Mouse (Mus musculus): ENCODE measurements at regions not wholly inside any gene's neighbourhood (a gene's known extent, or its start where the extent isn't known, plus 50 kb on each side); places are given as distances from the start of the nearest gene placed in this dataset.

- no peak for DNase-seq (ENCODE audit: low spot score in 2 of 2)
Measured at GRCm38 (mm10) chr6:52481975-52482374, 158.2 kb downstream of the Hibadh start.

- no peak for DNase-seq (ENCODE audit: low spot score in 2 of 2)
Measured at GRCm38 (mm10) chr6:52486146-52486545, 154.0 kb downstream of the Hibadh start.

- DNase-seq (ENCODE audit: low spot score in 2 of 2) = no peak
Measured at GRCm38 (mm10) chr6:52486655-52487054, 153.5 kb downstream of the Hibadh start.

GRCm38 (mm10) chr6:52487861-52488260 is 152.3 kb downstream of the Hibadh start:
- no peak for DNase-seq (ENCODE audit: low spot score in 2 of 2)

GRCm38 (mm10) chr6:52490264-52490775 is 149.9 kb downstream of the Hibadh start:
- DNase-seq (ENCODE audit: low spot score in 2 of 2) = no peak

- DNase-seq (ENCODE audit: low spot score in 2 of 2) = no peak
Measured at GRCm38 (mm10) chr6:52495301-52495700, 144.9 kb downstream of the Hibadh start.

GRCm38 (mm10) chr6:52495855-52496254 is 144.3 kb downstream of the Hibadh start:
- DNase-seq (ENCODE audit: low spot score in 2 of 2) = no peak

Measured in frontal cortex, postnatal 36 days (tissue).